Mouse (Mus musculus): ENCODE results near the gene Ccdc148. TPM values are rescaled to one million over a fixed set of nuclear protein-coding genes. Genes with fewer than 3 reads are reported as not detected.

Gene Ccdc148
- polyA plus RNA-seq, 1 experiment = 0.14 TPM

GRCm38 (mm10) chr2:59036433-59036832 lies 124.0 kb downstream of the Ccdc148 start:
- H3K27me3 ChIP-seq (ENCODE audit: control insufficient read depth, insufficient read depth, low read length) = no peaks in the 10 kb centered on the region
- H3K27ac ChIP-seq (ENCODE audit: insufficient read depth, low read depth, low read length) = no peak overlapping the region
- H3K36me3 ChIP-seq (ENCODE audit: control insufficient read depth, insufficient read depth, low read length) = no peaks in the 10 kb centered on the region
- H3K4me3 ChIP-seq (ENCODE audit: low read depth, low read length) = no peak overlapping the region
- no peaks in the 10 kb centered on the region for H3K4me1 ChIP-seq (ENCODE audit: control insufficient read depth, insufficient read depth, insufficient read length, low read length)
- TF ChIP-seq CTCF (IDR thresholded peaks at IDR 0.05; ENCODE audit: extremely low read depth, insufficient read length, insufficient replicate concordance, low read depth, low read length) (no peak), POLR2A (IDR thresholded peaks at IDR 0.05; ENCODE audit: low read depth, low read length) (no peak)
- WGBS = 60% methylated on average over 6 of the region's 6 CpGs

GRCm38 (mm10) chr2:59035206-59035605 lies 125.3 kb downstream of the Ccdc148 start:
- Histone ChIP-seq H3K27me3 (ENCODE audit: control insufficient read depth, insufficient read depth, low read length) (no peaks in the 10 kb centered on the region), H3K4me1 (ENCODE audit: control insufficient read depth, insufficient read depth, insufficient read length, low read length) (no peaks in the 10 kb centered on the region), H3K4me3 (ENCODE audit: low read depth, low read length) (no peak overlapping the region), H3K36me3 (ENCODE audit: control insufficient read depth, insufficient read depth, low read length) (no peaks in the 10 kb centered on the region), H3K27ac (ENCODE audit: insufficient read depth, low read depth, low read length) (no peak overlapping the region)
- WGBS = 68% methylated on average over 3 of the region's 3 CpGs
- TF ChIP-seq POLR2A (IDR thresholded peaks at IDR 0.05; ENCODE audit: low read depth, low read length) (no peak), CTCF (IDR thresholded peaks at IDR 0.05; ENCODE audit: extremely low read depth, insufficient read length, insufficient replicate concordance, low read depth, low read length) (no peak)

GRCm38 (mm10) chr2:59034281-59034680 lies 126.2 kb downstream of the Ccdc148 start:
- no peak for TF ChIP-seq POLR2A (IDR thresholded peaks at IDR 0.05; ENCODE audit: low read depth, low read length)
- no peak for TF ChIP-seq CTCF (IDR thresholded peaks at IDR 0.05; ENCODE audit: extremely low read depth, insufficient read length, insufficient replicate concordance, low read depth, low read length)

GRCm38 (mm10) chr2:59024558-59024957 lies 135.9 kb downstream of the Ccdc148 start:
- H3K27me3 ChIP-seq (ENCODE audit: control insufficient read depth, insufficient read depth, low read length) = no peaks in the 10 kb centered on the region
- no peaks in the 10 kb centered on the region for H3K36me3 ChIP-seq (ENCODE audit: control insufficient read depth, insufficient read depth, low read length)
- TF ChIP-seq POLR2A (IDR thresholded peaks at IDR 0.05; ENCODE audit: low read depth, low read length) (no peak), CTCF (IDR thresholded peaks at IDR 0.05; ENCODE audit: extremely low read depth, insufficient read length, insufficient replicate concordance, low read depth, low read length) (no peak)
- 75% methylated on average over 3 of the region's 3 CpGs for WGBS
- no peaks in the 10 kb centered on the region for H3K4me1 ChIP-seq (ENCODE audit: control insufficient read depth, insufficient read depth, insufficient read length, low read length)
- no peak overlapping the region for H3K4me3 ChIP-seq (ENCODE audit: low read depth, low read length)
- H3K27ac ChIP-seq (ENCODE audit: insufficient read depth, low read depth, low read length) = no peak overlapping the region

More at GRCm38 (mm10) chr2:59034281-59034680, 126.2 kb downstream of the Ccdc148 start:
- no peaks in the 10 kb centered on the region for H3K27me3 ChIP-seq (ENCODE audit: control insufficient read depth, insufficient read depth, low read length)
- WGBS = 91% methylated on average over 6 of the region's 6 CpGs
- H3K27ac ChIP-seq (ENCODE audit: insufficient read depth, low read depth, low read length) = no peak overlapping the region
- H3K4me3 ChIP-seq (ENCODE audit: low read depth, low read length) = no peak overlapping the region
- no peaks in the 10 kb centered on the region for H3K36me3 ChIP-seq (ENCODE audit: control insufficient read depth, insufficient read depth, low read length)
- H3K4me1 ChIP-seq (ENCODE audit: control insufficient read depth, insufficient read depth, insufficient read length, low read length) = no peaks in the 10 kb centered on the region

GRCm38 (mm10) chr2:59007356-59007755 lies 153.1 kb downstream of the Ccdc148 start:
- Histone ChIP-seq H3K4me1 (ENCODE audit: control insufficient read depth, insufficient read depth, insufficient read length, low read length) (no peaks in the 10 kb centered on the region), H3K4me3 (ENCODE audit: low read depth, low read length) (no peak overlapping the region), H3K27ac (ENCODE audit: insufficient read depth, low read depth, low read length) (no peak overlapping the region), H3K27me3 (ENCODE audit: control insufficient read depth, insufficient read depth, low read length) (no peaks in the 10 kb centered on the region), H3K36me3 (ENCODE audit: control insufficient read depth, insufficient read depth, low read length) (no peaks in the 10 kb centered on the region)
- TF ChIP-seq CTCF (IDR thresholded peaks at IDR 0.05; ENCODE audit: extremely low read depth, insufficient read length, insufficient replicate concordance, low read depth, low read length) (no peak), POLR2A (IDR thresholded peaks at IDR 0.05; ENCODE audit: low read depth, low read length) (no peak)
- 96% methylated on average over 5 of the region's 5 CpGs for WGBS

- Histone ChIP-seq H3K4me1 (ENCODE audit: control insufficient read depth, insufficient read depth, insufficient read length, low read length) (no peaks in the 10 kb centered on the region), H3K27me3 (ENCODE audit: control insufficient read depth, insufficient read depth, low read length) (no peaks in the 10 kb centered on the region), H3K36me3 (ENCODE audit: control insufficient read depth, insufficient read depth, low read length) (no peaks in the 10 kb centered on the region), H3K27ac (ENCODE audit: insufficient read depth, low read depth, low read length) (no peak overlapping the region), H3K4me3 (ENCODE audit: low read depth, low read length) (no peak overlapping the region)
- 67% methylated on average over 8 of the region's 8 CpGs for WGBS
- TF ChIP-seq CTCF (IDR thresholded peaks at IDR 0.05; ENCODE audit: extremely low read depth, insufficient read length, insufficient replicate concordance, low read depth, low read length) (no peak), POLR2A (IDR thresholded peaks at IDR 0.05; ENCODE audit: low read depth, low read length) (no peak)
Observed at GRCm38 (mm10) chr2:59006567-59007340, 153.7 kb downstream of the Ccdc148 start.

- no peaks in the 10 kb centered on the region for H3K36me3 ChIP-seq (ENCODE audit: control insufficient read depth, insufficient read depth, low read length)
- no peak overlapping the region for H3K27ac ChIP-seq (ENCODE audit: insufficient read depth, low read depth, low read length)
- H3K27me3 ChIP-seq (ENCODE audit: control insufficient read depth, insufficient read depth, low read length) = no peaks in the 10 kb centered on the region
- no peaks in the 10 kb centered on the region for H3K4me1 ChIP-seq (ENCODE audit: control insufficient read depth, insufficient read depth, insufficient read length, low read length)
- no peak overlapping the region for H3K4me3 ChIP-seq (ENCODE audit: low read depth, low read length)
- WGBS = 59% methylated on average over 2 of the region's 2 CpGs
- TF ChIP-seq CTCF (IDR thresholded peaks at IDR 0.05; ENCODE audit: extremely low read depth, insufficient read length, insufficient replicate concordance, low read depth, low read length) (no peak), POLR2A (IDR thresholded peaks at IDR 0.05; ENCODE audit: low read depth, low read length) (no peak)
Observed at GRCm38 (mm10) chr2:58997151-58997550, 163.3 kb downstream of the Ccdc148 start.

Measured in small intestine, adult 2 months (tissue).